Mouse (Mus musculus) G1E (cell line): ENCODE measurements around the gene P4hb. TPM values are rescaled to one million over a fixed set of nuclear protein-coding genes. Genes with fewer than 3 reads are reported as not detected.

Source experiments
- ATAC-seq: 2 replicates; pipeline ENCODE4 v1.8.0; 2016; ENCODE audit warnings: mild to moderate bottlenecking; ENCODE audit not compliant: insufficient number of reproducible peaks, poor library complexity, low FRiP score, severe bottlenecking; ENCODE audit errors: extremely low read depth
- DNase-seq: peaks from one replicate; pipeline ENCODE4 v3.0.0; 2012; ENCODE audit warnings: low spot score
- H3K27me3 ChIP-seq: 2 replicates; pipeline ENCODE4 v1.6.1; 2012; ENCODE audit warnings: mild to moderate bottlenecking, low read length, inconsistent platforms; ENCODE audit not compliant: insufficient read depth
- H3K36me3 ChIP-seq: replicated peaks from 2 replicates; pipeline ENCODE3; 2012; ENCODE audit warnings: mild to moderate bottlenecking, inconsistent platforms
- H3K4me1 ChIP-seq: 2 replicates; pipeline ENCODE4 v1.6.1; 2012; ENCODE audit warnings: low read depth, low read length, inconsistent platforms, mixed read lengths; ENCODE audit not compliant: insufficient read depth
- H3K4me3 ChIP-seq: 2 replicates; pipeline ENCODE4 v1.5.1; 2012; ENCODE audit warnings: low read depth, mild to moderate bottlenecking, inconsistent platforms, low read length, moderate library complexity, mixed read lengths
- H3K9me3 ChIP-seq: replicated peaks from 2 replicates; pipeline ENCODE4 v1.6.1; 2012; ENCODE audit warnings: inconsistent platforms
- CTCF ChIP-seq: IDR thresholded peaks from 2 replicates; pipeline ENCODE4 v1.5.1; 2012; ENCODE audit warnings: low read depth, low read length, inconsistent platforms, mixed read lengths
- GATA1 ChIP-seq: IDR thresholded peaks from 2 replicates; pipeline ENCODE4 v1.6.1; 2012; ENCODE audit warnings: borderline replicate concordance, low read length, inconsistent platforms, mixed read lengths
- GATA2 ChIP-seq: IDR thresholded peaks from 2 replicates; pipeline ENCODE4 v1.6.1; 2012; ENCODE audit warnings: low read depth, low read length, inconsistent platforms, borderline replicate concordance
- POLR2AphosphoS5 ChIP-seq: IDR thresholded peaks from 2 replicates; pipeline ENCODE4 v1.6.1; 2012; ENCODE audit warnings: low read depth, low read length, inconsistent platforms; ENCODE audit not compliant: insufficient replicate concordance
- TAL1 ChIP-seq: conservative IDR thresholded peaks from 2 replicates; pipeline ENCODE4 v1.6.1; 2012; ENCODE audit warnings: low read depth, low read length, inconsistent platforms, mixed read lengths
- polyA plus RNA-seq: library from polyadenylated mRNA; stranded (reverse); fragments of >175 nt; gene quantifications from 2 replicates; pipeline ENCODE4 v1.2.3, GENCODE M21; 2012
- total RNA-seq, 2 experiments: library from RNA; stranded (forward) in 1 of 2; stranded (reverse) in 1 of 2; fragments of 200-1000 nt in 1 of 2; fragments of >200 nt in 1 of 2; fragmentation: Nextera tagmentation in 1 of 2; gene quantifications; 2 replicates each; pipeline ENCODE4 v1.2.3; 2014 to 2017

P4hb gene
- total and polyA plus RNA-seq, 3 experiments: 289 to 516 (median 414) TPM

GRCm38 (mm10) chr11:120528903-120529302 lies 44.1 kb downstream of the P4hb start:
- H3K9me3 ChIP-seq: peaks cover 14% of the 10 kb centered on the region
- DNase-seq: no peak
- H3K36me3 ChIP-seq: no peaks in the 10 kb centered on the region
- ATAC-seq: no peak
- no peak overlapping the region for H3K4me3 ChIP-seq
- H3K27me3 ChIP-seq: peaks cover 58% of the 10 kb centered on the region
- peaks cover 26% of the 10 kb centered on the region for H3K4me1 ChIP-seq
- no peak for TF ChIP-seq TAL1
- TF ChIP-seq GATA2: no peak
- TF ChIP-seq CTCF: no peak
- no peak for TF ChIP-seq GATA1
- TF ChIP-seq POLR2AphosphoS5: no peak

- TF ChIP-seq POLR2AphosphoS5 (no peak), CTCF (no peak), TAL1 (no peak), GATA2 (no peak), GATA1 (no peak)
- no peak overlapping the region; the same call in 1 of the 2 replicates for H3K4me3 ChIP-seq
- no peaks in the 10 kb centered on the region for H3K36me3 ChIP-seq
- peaks cover 14% of the 10 kb centered on the region for H3K9me3 ChIP-seq
- ATAC-seq: no peak
- DNase-seq: no peak
- peaks cover 59% of the 10 kb centered on the region for H3K27me3 ChIP-seq
- H3K4me1 ChIP-seq: peaks cover 26% of the 10 kb centered on the region
Observed at GRCm38 (mm10) chr11:120527690-120528354, 45.2 kb downstream of the P4hb start.

- H3K4me1 ChIP-seq: peaks cover 27% of the 10 kb centered on the region
- no peak overlapping the region for H3K4me3 ChIP-seq
- peaks cover 11% of the 10 kb centered on the region for H3K9me3 ChIP-seq
- TF ChIP-seq GATA1 (no peak), CTCF (no peak), POLR2AphosphoS5 (no peak), TAL1 (no peak), GATA2 (no peak)
- H3K36me3 ChIP-seq: no peaks in the 10 kb centered on the region
- peaks cover 52% of the 10 kb centered on the region for H3K27me3 ChIP-seq
- peak; percentile 60 for ATAC-seq
- no peak for DNase-seq
Observed at GRCm38 (mm10) chr11:120525959-120526358, 47.1 kb downstream of the P4hb start.

- H3K4me3 ChIP-seq: no peak overlapping the region
- peaks cover 35% of the 10 kb centered on the region for H3K4me1 ChIP-seq
- TF ChIP-seq GATA2: no peak
- H3K36me3 ChIP-seq: no peaks in the 10 kb centered on the region
- peaks cover 40% of the 10 kb centered on the region for H3K27me3 ChIP-seq
- no peaks in the 10 kb centered on the region for H3K9me3 ChIP-seq
- DNase-seq (no peak), ATAC-seq (no peak)
Observed at GRCm38 (mm10) chr11:120522581-120522980, 50.5 kb downstream of the P4hb start.

- no peaks in the 10 kb centered on the region for H3K9me3 ChIP-seq
- DNase-seq (no peak), ATAC-seq (no peak)
- no peaks in the 10 kb centered on the region for H3K36me3 ChIP-seq
- H3K27me3 ChIP-seq: peaks cover 42% of the 10 kb centered on the region
- TF ChIP-seq CTCF (no peak), GATA2 (no peak), GATA1 (no peak), TAL1 (no peak), POLR2AphosphoS5 (no peak)
- H3K4me3 ChIP-seq: no peak overlapping the region
- H3K4me1 ChIP-seq: peaks cover 25% of the 10 kb centered on the region
Observed at GRCm38 (mm10) chr11:120520967-120521540, 52.0 kb downstream of the P4hb start.

- Histone ChIP-seq H3K36me3 (no peaks in the 10 kb centered on the region), H3K4me3 (no peak overlapping the region), H3K27me3 (peaks cover 42% of the 10 kb centered on the region), H3K4me1 (peaks cover 27% of the 10 kb centered on the region), H3K9me3 (no peaks in the 10 kb centered on the region; the same call in 1 of the 2 replicates)
- ATAC-seq (no peak), DNase-seq (no peak)
- no peak for TF ChIP-seq CTCF
- TF ChIP-seq GATA2: no peak
- no peak for TF ChIP-seq TAL1
- no peak for TF ChIP-seq GATA1
- no peak for TF ChIP-seq POLR2AphosphoS5
Observed at GRCm38 (mm10) chr11:120520498-120520897, 52.6 kb downstream of the P4hb start.
